Mouse (Mus musculus) midbrain, embryonic 15.5 days (tissue): ENCODE measurements at regions not wholly inside any gene's neighbourhood (a gene's known extent, or its start where the extent isn't known, plus 50 kb on each side); places are given as distances from the start of the nearest gene placed in this dataset.

Source experiments
- ATAC-seq: fragments of 200-750 bp; cut with Nextera tagmentation; replicated peaks from 2 replicates; pipeline ENCODE4 v1.8.0; 2017; ENCODE audit warnings: moderate TSS enrichment
- H3K27ac ChIP-seq: fragments of 300-500 bp; sonication (generic); 2 replicates; pipeline ENCODE4 v1.5.1; 2015; ENCODE audit warnings: mild to moderate bottlenecking, inconsistent platforms
- H3K27me3 ChIP-seq: fragments of 300-500 bp; sonication (generic); replicated peaks from 2 replicates; pipeline ENCODE4 v1.6.1; 2015; ENCODE audit warnings: inconsistent platforms
- H3K36me3 ChIP-seq: fragments of 300-500 bp; sonication (generic); replicated peaks from 2 replicates; pipeline ENCODE4 v1.6.1; 2015; ENCODE audit warnings: inconsistent platforms
- H3K4me1 ChIP-seq: fragments of 300-500 bp; sonication (generic); 2 replicates; pipeline ENCODE4 v1.6.1; 2015; ENCODE audit warnings: inconsistent platforms
- H3K4me2 ChIP-seq: fragments of 300-500 bp; sonication (generic); 2 replicates; pipeline ENCODE4 v1.6.1; 2015; ENCODE audit warnings: inconsistent platforms, mild to moderate bottlenecking, moderate library complexity
- H3K4me3 ChIP-seq: fragments of 300-500 bp; sonication (generic); 2 replicates; pipeline ENCODE4 v1.5.1; 2015; ENCODE audit warnings: mild to moderate bottlenecking, inconsistent platforms
- H3K9ac ChIP-seq: fragments of 300-500 bp; sonication (generic); 2 replicates; pipeline ENCODE4 v1.6.1; 2015; ENCODE audit warnings: mild to moderate bottlenecking, inconsistent platforms
- H3K9me3 ChIP-seq: fragments of 300-500 bp; sonication (generic); 2 replicates; pipeline ENCODE4 v1.6.1; 2016; ENCODE audit warnings: inconsistent platforms
- WGBS: fragments of 180-500 bp; shearing (Covaris S2); methylation state at CpG from one replicate; pipeline ENCODE4 v1.1.7; 2015; ENCODE audit warnings: mixed read lengths; 5-methylcytosine and 5-hydroxymethylcytosine counted together

DNA sequence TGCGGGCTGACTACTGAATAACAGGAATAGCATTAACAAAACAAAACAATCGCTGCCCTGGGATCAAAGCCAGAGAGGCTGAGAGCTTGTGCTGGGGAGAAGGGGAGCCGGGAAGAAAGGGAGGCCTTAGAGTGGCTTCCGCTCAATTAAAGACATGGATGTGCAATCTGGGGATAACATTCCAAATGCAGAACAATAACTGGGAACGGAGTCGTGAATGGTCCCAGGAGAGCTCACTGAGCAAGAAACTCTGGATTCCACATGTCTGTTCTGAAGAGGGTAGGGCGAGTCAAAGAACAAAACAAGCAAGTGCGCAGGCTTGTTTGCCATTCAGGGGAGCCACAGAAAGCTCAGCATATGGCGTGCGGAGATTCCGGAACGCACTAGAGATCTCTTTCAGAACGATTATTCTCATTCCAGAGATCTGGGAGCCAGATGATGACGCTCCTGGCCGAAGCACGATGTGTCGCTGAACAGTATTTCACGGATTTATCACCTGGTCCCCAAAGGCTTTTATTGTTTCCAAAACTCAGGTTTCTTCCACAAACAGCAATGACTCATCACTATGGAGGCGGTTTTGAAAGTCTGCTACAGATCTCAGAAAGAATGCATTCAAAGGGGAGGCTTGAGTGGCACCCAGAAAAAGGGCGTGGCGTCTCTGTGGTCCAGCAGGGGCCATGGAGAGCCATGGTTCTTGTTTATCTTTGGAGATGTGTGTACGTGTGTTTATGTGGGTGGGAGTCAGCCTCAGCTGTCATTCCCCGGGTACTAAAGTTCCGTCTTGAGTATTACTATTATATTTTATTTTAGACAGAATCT is 159.0 kb downstream of the Slc4a3 start:
- H3K4me2 ChIP-seq = peak overlapping the region; percentile 43
- 30% methylated on average over 24 of the region's 24 CpGs for WGBS
- H3K4me3 ChIP-seq = no peak overlapping the region
- ATAC-seq = no peak
- 0 out of 2 replicates have a peak, but pooled peaks cover 4% of the 10 kb centered on the region for H3K27me3 ChIP-seq
- peaks cover 7% of the 10 kb centered on the region; the same call in 1 of the 2 replicates for H3K4me1 ChIP-seq
- no peak overlapping the region; the same call in 1 of the 2 replicates for H3K9ac ChIP-seq
- H3K27ac ChIP-seq = no peak overlapping the region
- no peaks in the 10 kb centered on the region for H3K36me3 ChIP-seq
- H3K9me3 ChIP-seq = no peaks in the 10 kb centered on the region

DNA sequence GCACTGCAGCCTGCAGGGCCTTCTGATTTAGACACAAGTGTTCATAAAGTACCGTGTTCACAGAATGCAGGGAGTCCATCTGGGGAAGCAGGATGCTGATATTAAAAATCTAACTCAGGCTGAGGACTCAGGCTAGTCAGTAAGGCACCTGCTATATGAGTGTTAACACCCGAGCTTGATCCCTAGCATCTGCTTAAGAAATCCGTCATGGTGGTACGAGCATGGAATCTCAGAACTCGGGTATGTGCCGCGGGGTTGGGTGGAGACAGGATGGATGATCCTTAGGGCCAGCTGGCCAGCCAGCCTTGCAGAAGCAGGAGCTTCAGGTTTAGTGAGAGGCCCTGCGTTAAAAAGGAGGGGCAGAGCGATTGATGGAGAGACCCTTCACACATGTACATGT is 160.1 kb downstream of the Slc4a3 start:
- no peak overlapping the region for H3K27ac ChIP-seq
- WGBS = 59% methylated on average over 9 of the region's 9 CpGs
- H3K9me3 ChIP-seq = no peaks in the 10 kb centered on the region
- H3K9ac ChIP-seq = no peak overlapping the region
- 0 out of 2 replicates have a peak, but pooled peaks cover 4% of the 10 kb centered on the region for H3K27me3 ChIP-seq
- peaks cover 7% of the 10 kb centered on the region; the same call in 1 of the 2 replicates for H3K4me1 ChIP-seq
- no peak for ATAC-seq
- H3K4me2 ChIP-seq = no peak overlapping the region
- no peaks in the 10 kb centered on the region for H3K36me3 ChIP-seq
- no peak overlapping the region for H3K4me3 ChIP-seq

DNA sequence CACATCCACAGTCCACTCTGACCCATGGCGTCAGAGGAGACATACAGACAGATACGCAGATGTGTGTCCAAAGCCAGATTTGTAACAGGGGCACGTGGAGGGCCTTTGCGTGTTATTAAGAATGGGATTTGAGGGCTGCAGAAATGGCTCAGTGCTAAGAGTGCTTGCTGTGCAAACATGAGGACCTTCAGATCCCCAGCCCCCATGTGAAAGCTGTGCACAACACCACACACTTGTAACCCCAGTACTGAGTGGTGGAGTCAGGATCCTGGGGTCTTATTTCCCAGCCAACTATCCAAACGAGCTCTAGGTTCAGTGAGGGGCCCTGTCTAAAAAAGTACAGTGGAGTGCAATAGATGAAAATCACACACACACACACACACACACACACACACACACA is 177.4 kb downstream of the Slc4a3 start:
- ATAC-seq = no peak
- no peaks in the 10 kb centered on the region for H3K27me3 ChIP-seq
- WGBS = 88% methylated on average over 5 of the region's 5 CpGs

DNA sequence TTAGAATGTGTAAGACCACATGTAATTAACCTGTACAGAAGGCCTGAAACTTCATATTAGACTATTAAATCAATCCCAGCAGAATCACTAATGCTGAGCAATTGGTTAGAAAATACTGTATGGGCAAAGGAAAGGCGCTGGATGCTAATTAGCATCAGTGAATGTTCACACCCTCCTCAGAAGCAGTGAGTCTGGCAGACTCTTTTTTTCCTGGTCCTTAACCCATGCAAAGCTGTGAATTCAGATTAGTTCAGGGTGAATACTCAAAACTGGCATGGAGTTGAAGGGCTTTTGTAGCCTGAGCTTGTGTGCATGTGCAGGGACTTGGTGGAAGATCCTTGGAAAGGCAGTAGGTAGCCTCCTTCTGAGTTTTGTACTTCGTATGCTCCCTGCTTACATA is 179.3 kb downstream of the Slc4a3 start:
- Histone ChIP-seq H3K9ac (no peak overlapping the region), H3K4me2 (no peak overlapping the region), H3K4me3 (no peak overlapping the region), H3K36me3 (no peaks in the 10 kb centered on the region), H3K27ac (no peak overlapping the region), H3K27me3 (no peaks in the 10 kb centered on the region), H3K4me1 (no peaks in the 10 kb centered on the region), H3K9me3 (no peaks in the 10 kb centered on the region)
- WGBS = 41% methylated on average over 2 of the region's 2 CpGs
- ATAC-seq = no peak

More for the DNA sequence above, 177.4 kb downstream of the Slc4a3 start:
- H3K27ac ChIP-seq = no peak overlapping the region
- H3K4me2 ChIP-seq = no peak overlapping the region
- H3K4me3 ChIP-seq = no peak overlapping the region
- no peak overlapping the region for H3K9ac ChIP-seq
- H3K9me3 ChIP-seq = no peaks in the 10 kb centered on the region
- H3K36me3 ChIP-seq = no peaks in the 10 kb centered on the region
- H3K4me1 ChIP-seq = no peaks in the 10 kb centered on the region

DNA sequence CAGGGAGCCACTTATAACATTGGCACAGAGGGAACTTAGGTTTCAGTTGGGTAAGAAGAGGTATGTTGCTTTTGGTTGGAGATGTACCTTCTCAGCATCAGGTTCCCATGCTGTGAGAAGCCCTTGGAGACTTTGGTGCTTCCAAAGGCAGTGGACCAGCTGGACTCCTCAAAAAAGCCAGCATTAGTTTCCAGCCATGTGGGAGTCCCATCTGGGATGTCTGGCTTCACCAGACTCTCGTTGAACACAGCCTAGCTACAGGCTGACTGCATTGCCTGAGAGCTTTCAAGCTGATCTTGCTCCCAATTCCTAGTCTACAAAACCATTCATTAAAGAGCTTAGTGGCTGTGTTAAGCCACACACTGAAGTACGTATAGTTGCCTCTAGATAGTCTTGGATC is 182.8 kb downstream of the Slc4a3 start:
- no peak overlapping the region for H3K27ac ChIP-seq
- H3K4me2 ChIP-seq = no peak overlapping the region
- ATAC-seq = no peak
- H3K9ac ChIP-seq = no peak overlapping the region
- no peaks in the 10 kb centered on the region for H3K27me3 ChIP-seq
- H3K9me3 ChIP-seq = no peaks in the 10 kb centered on the region
- 54% methylated on average over 2 of the region's 2 CpGs for WGBS
- no peaks in the 10 kb centered on the region for H3K36me3 ChIP-seq
- no peak overlapping the region for H3K4me3 ChIP-seq
- no peaks in the 10 kb centered on the region for H3K4me1 ChIP-seq

DNA sequence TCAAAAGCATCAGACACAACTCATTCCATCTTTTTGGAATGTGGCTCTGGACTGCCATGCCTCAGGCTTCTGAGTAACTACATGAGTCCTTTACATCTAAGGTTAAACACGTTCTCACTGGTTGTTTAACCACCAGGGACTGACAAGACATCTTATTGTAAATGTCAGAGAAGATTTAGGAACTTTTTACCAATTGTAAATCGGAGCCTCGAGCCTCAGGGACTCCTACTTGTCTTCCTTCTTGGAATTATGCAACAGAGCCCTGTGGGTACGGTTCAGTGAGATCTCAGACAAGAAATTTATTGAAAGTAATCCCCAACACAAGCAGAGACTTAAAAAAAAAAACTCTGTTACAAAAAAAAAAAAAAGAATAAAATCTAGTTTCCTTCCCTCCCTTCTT is 187.7 kb downstream of the Slc4a3 start:
- WGBS = 47% methylated on average over 4 of the region's 4 CpGs
- no peak for ATAC-seq
- H3K27ac ChIP-seq = no peak overlapping the region
- no peak overlapping the region for H3K4me3 ChIP-seq
- no peaks in the 10 kb centered on the region for H3K9me3 ChIP-seq
- H3K4me2 ChIP-seq = no peak overlapping the region
- H3K9ac ChIP-seq = no peak overlapping the region
- no peaks in the 10 kb centered on the region for H3K36me3 ChIP-seq
- H3K27me3 ChIP-seq = no peaks in the 10 kb centered on the region
- no peaks in the 10 kb centered on the region for H3K4me1 ChIP-seq

DNA sequence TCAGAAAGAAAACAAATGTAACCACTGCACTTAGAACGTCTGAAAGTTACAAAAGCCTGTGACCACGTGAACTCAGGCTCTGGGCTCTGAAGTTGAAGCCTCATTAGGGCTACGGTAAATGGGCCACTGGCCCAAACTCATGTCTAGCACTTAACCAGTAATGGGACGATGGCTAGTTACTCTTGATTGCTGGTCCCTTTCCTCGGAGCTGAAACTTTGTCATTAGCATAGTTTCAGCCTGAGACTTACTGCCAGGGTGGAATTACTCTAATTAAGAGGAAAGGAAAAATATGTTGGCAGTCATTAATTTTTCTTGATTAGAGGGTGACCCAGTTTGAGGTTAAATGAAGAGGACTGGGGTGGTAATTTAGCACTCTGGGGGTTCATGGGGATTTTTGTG is 192.6 kb downstream of the Slc4a3 start:
- no peaks in the 10 kb centered on the region for H3K4me1 ChIP-seq
- H3K4me3 ChIP-seq = no peak overlapping the region
- no peak overlapping the region for H3K4me2 ChIP-seq
- no peak overlapping the region for H3K27ac ChIP-seq
- no peak for ATAC-seq
- H3K9ac ChIP-seq = no peak overlapping the region
- no peaks in the 10 kb centered on the region for H3K27me3 ChIP-seq
- 70% methylated on average over 5 of the region's 5 CpGs for WGBS
- no peaks in the 10 kb centered on the region for H3K36me3 ChIP-seq
- no peaks in the 10 kb centered on the region for H3K9me3 ChIP-seq

DNA sequence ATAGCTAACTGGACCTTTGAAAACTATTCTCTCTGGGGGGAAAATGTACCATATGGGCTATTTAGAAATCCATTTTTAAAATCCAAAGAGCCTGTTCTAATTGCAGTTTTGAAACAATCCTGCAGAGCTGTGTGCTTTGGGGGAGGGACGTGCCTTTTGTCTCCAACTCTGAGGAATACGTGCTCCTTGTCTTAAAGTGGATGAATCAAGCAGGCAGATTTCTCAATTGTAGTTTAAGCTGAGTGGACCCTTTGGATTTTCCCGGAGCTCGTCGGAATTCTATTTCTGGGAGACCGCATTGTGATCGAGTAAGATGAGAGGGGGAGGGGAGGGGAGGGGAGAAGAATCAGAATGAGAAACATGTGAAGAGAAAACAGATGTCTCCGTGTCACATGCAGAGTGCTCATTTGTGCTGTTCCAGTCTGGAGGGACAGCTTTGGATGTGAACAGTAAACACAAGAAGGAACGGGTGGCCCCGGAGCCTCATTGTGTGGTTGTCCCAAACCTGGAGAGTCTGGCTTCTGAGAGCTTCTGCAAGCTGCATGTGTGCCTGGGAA is 203.7 kb downstream of the Slc4a3 start:
- 0 out of 2 replicates have a peak, but pooled peaks have one; percentile 30 for ATAC-seq
- no peak overlapping the region for H3K27ac ChIP-seq
- H3K4me2 ChIP-seq = no peak overlapping the region
- H3K27me3 ChIP-seq = no peaks in the 10 kb centered on the region
- H3K4me3 ChIP-seq = no peak overlapping the region
- H3K36me3 ChIP-seq = no peaks in the 10 kb centered on the region
- 0 out of 2 replicates have a peak, but pooled peaks cover 3% of the 10 kb centered on the region for H3K9me3 ChIP-seq
- peaks cover 5% of the 10 kb centered on the region; the same call in 1 of the 2 replicates for H3K4me1 ChIP-seq
- 25% methylated on average over 10 of the region's 10 CpGs for WGBS
- H3K9ac ChIP-seq = no peak overlapping the region

DNA sequence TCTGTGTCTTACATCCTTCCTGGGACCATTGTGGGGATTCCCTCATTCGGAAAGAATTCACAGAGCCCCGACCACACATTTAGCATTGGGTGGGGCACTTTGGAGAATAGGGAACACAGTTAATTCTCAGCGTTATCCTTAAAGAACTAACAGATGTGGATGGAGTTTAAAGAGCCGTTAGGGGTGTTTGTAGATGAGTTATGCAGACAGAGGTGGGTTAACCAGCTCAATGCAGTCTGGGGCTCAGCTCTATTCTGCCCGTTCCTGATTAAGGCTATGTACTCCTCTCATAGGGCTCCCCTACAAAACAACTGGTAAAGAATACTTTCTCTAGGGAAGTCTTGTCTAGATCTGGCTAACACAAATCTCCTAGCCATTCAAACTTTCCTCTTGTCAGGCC is 226.1 kb downstream of the Slc4a3 start:
- Histone ChIP-seq H3K27me3 (no peaks in the 10 kb centered on the region), H3K36me3 (no peaks in the 10 kb centered on the region), H3K27ac (no peak overlapping the region), H3K4me1 (no peaks in the 10 kb centered on the region), H3K4me2 (no peak overlapping the region), H3K9me3 (no peaks in the 10 kb centered on the region), H3K4me3 (no peak overlapping the region), H3K9ac (no peak overlapping the region)
- WGBS = 36% methylated on average over 5 of the region's 5 CpGs
- ATAC-seq = no peak

DNA sequence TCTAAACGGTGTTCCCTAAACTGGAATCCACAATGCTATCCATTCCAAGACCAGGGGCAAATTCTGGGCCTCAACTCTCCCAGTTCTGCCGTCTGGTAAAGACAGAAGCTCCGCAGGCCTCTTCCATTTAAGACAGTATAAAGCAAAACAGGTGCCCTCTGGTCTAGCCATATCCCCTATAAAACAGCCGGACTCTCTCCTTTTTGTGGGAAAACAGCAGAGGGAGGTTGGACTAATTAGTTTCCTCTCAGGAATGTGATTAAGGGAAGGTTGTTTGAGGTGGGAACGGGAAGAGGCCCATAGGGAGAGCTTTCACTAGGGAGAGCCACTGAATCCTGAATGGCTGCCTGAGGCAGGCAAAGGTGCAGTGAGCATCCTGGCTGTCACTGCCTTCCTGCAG is 226.9 kb downstream of the Slc4a3 start:
- H3K4me1 ChIP-seq = no peaks in the 10 kb centered on the region
- H3K4me2 ChIP-seq = no peak overlapping the region
- no peak overlapping the region for H3K9ac ChIP-seq
- no peaks in the 10 kb centered on the region for H3K36me3 ChIP-seq
- H3K27ac ChIP-seq = no peak overlapping the region
- H3K9me3 ChIP-seq = no peaks in the 10 kb centered on the region
- H3K27me3 ChIP-seq = no peaks in the 10 kb centered on the region
- no peak overlapping the region for H3K4me3 ChIP-seq
- 61% methylated on average over 5 of the region's 5 CpGs for WGBS
- ATAC-seq = no peak

DNA sequence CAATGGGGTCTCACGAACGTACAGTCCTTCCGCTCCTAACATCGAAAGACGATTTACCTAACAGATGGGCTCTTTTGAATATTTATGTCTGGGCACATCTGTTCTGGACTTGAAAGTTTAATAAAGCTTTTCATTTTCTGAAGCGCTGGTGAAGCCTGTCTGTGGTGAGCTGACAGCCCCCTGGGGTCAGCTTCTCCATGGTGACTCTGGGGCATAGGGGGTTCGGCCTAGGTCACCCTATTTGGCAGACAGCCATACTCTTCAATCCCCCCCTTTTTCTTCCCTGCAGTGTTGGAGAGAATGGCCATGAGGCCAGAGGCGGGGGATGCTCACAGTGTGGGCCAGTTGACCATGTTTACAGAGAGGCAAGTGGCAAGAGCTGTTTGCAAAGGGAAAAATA is 232.8 kb downstream of the Slc4a3 start:
- H3K9ac ChIP-seq = no peak overlapping the region
- no peak for ATAC-seq
- H3K27ac ChIP-seq = no peak overlapping the region
- WGBS = 50% methylated on average over 8 of the region's 8 CpGs
- H3K9me3 ChIP-seq = no peaks in the 10 kb centered on the region
- no peak overlapping the region for H3K4me3 ChIP-seq
- H3K27me3 ChIP-seq = no peaks in the 10 kb centered on the region
- H3K36me3 ChIP-seq = no peaks in the 10 kb centered on the region
- H3K4me1 ChIP-seq = 0 out of 2 replicates have a peak, but pooled peaks cover 4% of the 10 kb centered on the region
- no peak overlapping the region for H3K4me2 ChIP-seq

DNA sequence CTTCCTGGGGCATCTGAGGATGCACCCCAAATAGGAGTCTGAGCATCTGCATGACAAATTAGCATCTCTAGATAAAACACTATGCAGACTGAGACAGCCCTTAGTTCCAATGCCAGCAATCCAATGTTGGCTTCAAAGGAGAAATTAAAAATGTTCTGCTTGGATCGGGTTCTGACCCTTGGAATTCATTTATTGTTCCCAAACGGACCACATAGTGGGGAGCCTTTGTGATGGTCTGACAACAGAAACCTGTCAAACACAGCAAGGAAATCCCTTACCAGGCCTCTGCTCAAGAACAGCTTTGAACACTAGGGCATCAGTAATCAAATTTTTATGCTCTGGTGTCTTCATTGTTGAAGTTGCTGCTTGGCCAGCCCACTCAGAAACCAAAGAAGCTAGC is 237.1 kb downstream of the Slc4a3 start:
- Histone ChIP-seq H3K4me1 (peaks cover 10% of the 10 kb centered on the region; the same call in 1 of the 2 replicates), H3K9me3 (no peaks in the 10 kb centered on the region), H3K4me3 (no peak overlapping the region), H3K27me3 (no peaks in the 10 kb centered on the region), H3K36me3 (no peaks in the 10 kb centered on the region), H3K4me2 (no peak overlapping the region), H3K9ac (no peak overlapping the region), H3K27ac (no peak overlapping the region)
- WGBS = 17% methylated on average over 2 of the region's 2 CpGs
- ATAC-seq = no peak
